Mouse (Mus musculus): ENCODE data around the gene Gm8108.
"Not testable (repeated sequence)": the region's sequence is repeated elsewhere in the genome, so short reads cannot be mapped to it uniquely, and the experiment has no call there.

Gene Gm8108

DNA sequence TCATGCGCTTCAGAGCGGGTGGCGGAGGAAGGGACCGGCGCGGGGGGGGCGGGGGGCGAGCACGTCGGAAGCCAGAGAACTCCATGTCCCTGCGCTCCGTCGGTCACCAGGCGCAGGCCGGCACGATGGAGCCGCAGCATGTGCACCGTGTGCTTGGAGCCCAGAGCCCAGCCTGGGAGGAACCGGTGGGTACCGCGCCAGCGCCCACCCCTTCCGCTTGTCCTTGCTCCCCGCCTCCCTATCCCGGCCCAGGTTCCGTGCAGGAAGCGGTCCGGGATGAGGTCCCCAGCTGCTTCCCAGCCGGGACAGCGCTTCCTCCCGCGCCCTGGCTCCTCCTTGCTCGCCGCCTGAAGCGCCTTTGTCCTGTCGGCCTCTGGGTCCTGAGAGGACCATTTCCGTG, at the start of gene Gm8108:
Gene Gm8108 (plus strand): TSS at position 101 of the 400 bp plus-strand sequence.
- not testable (repeated sequence) for DNase-seq (ENCODE audit: low spot score)

DNA sequence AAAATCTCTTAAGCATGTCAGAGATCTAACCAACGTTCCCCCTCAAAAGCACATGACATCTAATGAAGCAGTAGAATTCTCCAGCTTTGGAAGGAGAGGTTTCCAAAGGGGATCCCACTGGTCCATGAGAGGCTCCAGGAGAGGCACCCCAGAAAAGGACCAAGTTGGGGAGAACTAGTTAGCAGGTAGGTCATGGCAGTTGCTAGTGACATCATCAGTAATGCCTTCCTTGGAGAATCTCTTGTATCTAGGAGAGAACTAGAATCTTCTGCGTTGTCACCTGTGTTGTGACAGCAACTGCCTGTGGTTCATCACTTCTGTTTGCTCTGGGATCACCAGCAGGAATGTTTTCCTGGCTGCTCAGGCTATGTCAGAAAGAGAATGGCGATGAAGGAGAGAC, 26.5 kb upstream of the Gm8108 start, which contains the start of gene Gm3115:
Gene Gm3115 (plus strand): TSS at position 301 of the 400 bp plus-strand sequence.
- not testable (repeated sequence) for DNase-seq (ENCODE audit: low spot score)

DNA sequence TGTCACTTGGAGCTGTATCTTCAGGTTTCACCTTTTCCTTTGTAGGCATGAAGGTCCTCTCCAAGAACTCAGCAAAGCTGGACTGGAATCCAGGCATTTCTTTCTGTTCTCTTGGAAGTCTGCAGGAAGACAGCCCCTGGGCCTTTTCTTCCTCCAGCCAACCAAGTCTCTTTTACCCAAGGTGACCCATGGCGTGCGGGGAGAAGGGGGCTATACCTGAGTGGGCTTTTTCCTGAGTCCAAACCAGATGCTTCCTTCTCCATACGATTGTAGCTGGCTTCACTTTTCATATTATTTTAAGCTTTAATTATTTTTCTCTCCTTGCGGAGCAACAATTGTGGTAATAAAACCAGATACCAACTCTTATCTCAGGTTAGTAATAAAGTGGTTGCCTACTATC, 31.3 kb downstream of the Gm8108 start:
- DNase-seq (ENCODE audit: low spot score) = not testable (repeated sequence)

DNA sequence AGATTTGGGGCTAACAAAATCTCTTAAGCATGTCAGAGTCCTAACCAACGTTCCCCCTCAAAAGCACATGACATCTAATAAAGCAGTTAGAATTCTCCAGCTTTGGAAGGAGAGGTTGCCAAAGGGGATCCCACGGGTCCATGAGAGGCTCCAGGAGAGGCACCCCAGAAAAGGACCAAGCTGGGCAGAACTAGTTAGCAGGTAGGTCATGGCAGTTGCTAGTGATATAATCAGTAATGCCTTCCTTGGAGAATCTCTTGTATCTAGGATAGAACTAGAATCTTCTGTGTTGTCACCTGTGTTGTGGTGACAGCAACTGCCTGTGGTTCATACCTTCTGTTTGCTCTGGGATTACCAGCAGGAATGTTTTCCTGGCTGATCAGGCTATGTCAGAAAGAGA, 54.4 kb downstream of the Gm8108 start, which contains the start of gene Gm3127:
Gene Gm3127 (plus strand): TSS at position 301 of the 400 bp plus-strand sequence.
- DNase-seq (ENCODE audit: low spot score) = not testable (repeated sequence)

DNA sequence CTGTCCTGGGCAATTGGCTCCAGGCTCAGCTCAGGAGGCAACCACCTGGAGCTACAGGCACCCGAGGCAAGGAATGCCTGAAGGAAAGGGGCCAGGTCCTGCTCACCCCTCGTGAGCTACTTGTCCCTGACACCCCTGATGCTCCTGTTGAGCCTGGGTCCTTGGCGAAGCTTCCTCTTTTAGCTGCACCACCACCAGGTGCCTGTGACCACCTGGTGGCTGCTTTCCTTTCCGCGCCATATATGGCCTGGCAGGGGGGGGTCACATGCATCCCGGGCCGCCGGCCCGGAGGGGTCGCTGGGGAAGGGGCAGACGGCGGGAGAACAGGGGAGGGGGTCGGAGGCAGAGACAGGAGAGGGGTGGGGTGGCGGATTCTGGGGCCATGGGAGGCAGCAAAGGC, 71.7 kb downstream of the Gm8108 start:
- not testable (repeated sequence) for DNase-seq (ENCODE audit: low spot score)
